Mouse (Mus musculus): ENCODE data around the gene Vps54.
A peak's percentile ranks its signal among the peaks of the same experiment; 100 is the strongest.
"Not testable (repeated sequence)": the region's sequence is repeated elsewhere in the genome, so short reads cannot be mapped to it uniquely, and the experiment has no call there.

Gene Vps54

GRCm38 (mm10) chr11:21247203-21247865, 8.3 kb downstream of the Vps54 start:
- no peak for DNase-seq

- DNase-seq, result no peak
Observed at GRCm38 (mm10) chr11:21247940-21248339, 8.9 kb downstream of the Vps54 start.

GRCm38 (mm10) chr11:21250366-21250765, 11.3 kb downstream of the Vps54 start:
- no peak for DNase-seq

GRCm38 (mm10) chr11:21258611-21259010, 19.5 kb downstream of the Vps54 start:
- not testable (repeated sequence) for DNase-seq

- no peak for DNase-seq
Observed at GRCm38 (mm10) chr11:21265423-21265822, 26.3 kb downstream of the Vps54 start.

GRCm38 (mm10) chr11:21276151-21276550, 37.1 kb downstream of the Vps54 start:
- no peak for DNase-seq

- DNase-seq, result no peak
Observed at GRCm38 (mm10) chr11:21286391-21286790, 47.3 kb downstream of the Vps54 start.

DNA sequence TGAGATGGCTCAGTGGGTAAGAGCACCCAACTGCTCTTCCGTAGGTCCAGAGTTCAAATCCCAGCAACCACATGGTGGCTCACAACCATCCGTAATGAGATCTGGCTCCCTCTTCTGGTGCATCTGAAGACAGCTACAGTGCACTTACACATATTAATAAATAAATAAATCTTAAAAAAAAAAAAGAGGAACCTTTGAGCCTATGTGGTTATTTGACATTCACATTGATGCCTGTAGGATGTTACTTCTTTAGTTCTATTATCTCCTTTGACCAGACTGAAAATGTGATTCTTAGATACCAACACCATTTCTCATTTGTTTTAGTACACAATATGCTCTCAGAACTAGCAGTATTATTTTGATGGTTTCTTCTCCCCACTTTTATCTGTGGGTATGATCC, 49.1 kb downstream of the Vps54 start:
- DNase-seq, result not testable (repeated sequence)

DNA sequence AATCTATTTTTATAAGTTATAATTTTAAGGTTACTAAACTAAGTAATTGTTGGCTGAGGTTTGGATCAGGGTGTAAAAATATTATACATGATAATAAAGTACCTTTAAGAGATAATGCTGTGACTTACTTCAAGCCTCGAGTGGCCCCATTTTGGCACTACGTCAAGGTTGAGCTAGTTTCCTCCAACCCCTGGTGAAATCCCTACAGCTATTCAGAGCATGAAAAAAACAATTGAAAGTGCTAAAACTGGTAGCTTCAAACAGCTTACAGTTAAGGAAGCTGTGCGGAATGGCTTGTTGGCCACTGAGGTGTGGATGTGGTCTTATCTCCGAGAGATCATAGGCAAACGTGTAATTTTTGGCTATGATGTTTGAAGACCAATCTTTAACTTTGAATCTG, 56.4 kb downstream of the Vps54 start:
- DNase-seq, result no peak

DNA sequence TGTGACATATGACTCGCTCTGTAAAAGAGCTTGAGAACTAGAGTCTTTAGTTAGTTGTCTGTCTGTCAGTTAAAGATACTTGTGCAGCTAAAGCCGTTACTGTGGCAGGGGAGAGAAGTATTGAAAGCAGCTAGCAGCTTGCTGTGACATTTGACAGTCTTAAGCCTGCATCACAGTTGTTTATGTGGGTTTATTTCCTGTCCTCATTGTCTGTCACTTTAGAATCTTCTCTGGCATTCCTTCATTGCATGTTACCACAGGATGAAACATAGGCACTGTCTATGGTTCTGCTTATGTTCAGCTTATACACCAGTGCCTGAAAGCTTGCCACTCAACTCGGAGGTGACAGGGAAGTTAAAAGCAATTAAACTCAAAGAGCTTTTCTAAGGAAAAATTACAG, 64.5 kb downstream of the Vps54 start:
- DNase-seq, result no peak

- no peak for DNase-seq
Observed at GRCm38 (mm10) chr11:21307078-21307668, 68.1 kb downstream of the Vps54 start.

DNA sequence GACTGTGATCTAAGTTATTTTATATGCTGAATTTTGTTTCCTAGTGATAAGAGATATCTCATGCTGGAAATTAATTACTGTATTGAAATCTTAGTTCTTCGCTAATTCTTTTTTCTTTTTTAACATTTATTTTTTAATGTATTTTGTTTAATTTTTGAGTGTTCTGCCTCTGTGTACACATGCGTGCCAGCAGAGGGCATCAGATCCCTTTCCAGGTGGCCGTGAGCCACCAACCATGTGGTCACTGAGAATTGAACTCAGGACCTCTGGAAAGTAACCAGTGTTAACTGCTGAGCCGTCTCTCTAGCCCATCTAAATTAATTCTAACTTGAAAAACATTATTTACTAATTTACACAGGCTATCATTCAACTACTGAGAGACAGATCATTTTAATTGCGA, 69.0 kb downstream of the Vps54 start:
- DNase-seq, result no peak

- no peak for DNase-seq
Observed at GRCm38 (mm10) chr11:21309516-21309915, 70.4 kb downstream of the Vps54 start.

DNA sequence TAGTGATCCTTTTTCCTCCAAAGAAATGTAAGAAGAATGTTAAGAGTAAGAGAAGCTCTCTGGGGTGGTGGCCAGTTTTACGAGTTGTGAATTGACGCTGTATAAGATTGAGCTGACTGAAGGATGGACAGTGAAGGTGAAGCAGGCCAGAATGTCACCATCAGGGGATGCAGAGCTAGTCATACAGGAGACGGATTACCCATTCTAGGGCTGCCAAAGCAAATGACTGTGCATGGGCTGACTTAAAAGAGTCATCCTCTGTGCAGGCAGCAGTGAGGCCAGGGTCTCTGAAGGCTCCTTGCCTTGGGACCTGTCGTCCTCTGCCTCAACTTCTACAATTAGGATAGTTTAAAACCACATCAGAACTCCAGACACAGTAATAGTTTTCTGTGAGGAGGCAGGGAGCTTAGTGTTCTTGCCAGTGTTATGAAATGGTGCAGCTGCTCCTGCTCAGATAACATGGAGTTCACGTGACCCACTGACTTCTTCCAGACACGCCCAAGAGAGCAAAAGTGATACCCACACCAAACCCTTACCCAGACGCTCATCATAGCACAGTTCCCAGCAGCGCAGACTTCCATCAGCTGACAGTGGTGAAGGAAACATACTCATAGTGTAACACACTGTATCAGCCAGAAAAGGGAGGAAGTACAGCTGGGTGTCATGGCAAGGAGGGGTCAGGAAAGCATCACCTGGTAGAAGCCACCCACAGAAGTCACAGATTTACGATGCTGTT, 75.0 kb downstream of the Vps54 start:
- DNase-seq, result no peak

DNA sequence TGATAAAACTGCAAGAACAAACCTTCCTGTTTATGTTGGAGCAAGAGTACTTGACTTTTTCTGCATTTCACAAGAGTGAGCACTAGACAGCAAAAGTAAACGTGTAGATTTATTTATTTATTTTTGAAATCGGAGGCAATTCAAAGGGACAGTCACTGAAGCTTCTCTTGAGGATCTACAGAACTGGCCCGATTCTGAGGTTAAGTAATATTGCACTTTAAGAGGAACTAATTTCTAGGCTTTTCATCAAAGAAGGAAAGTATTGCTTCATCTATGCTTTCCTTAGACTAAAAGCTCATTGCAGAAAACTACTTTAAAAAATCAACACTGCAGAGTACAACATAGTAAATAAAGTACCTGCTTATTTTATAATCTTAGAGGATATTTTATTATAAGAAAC, 82.5 kb downstream of the Vps54 start:
- DNase-seq, result no peak

GRCm38 (mm10) chr11:21322349-21322748, 83.3 kb downstream of the Vps54 start:
- no peak for DNase-seq

DNA sequence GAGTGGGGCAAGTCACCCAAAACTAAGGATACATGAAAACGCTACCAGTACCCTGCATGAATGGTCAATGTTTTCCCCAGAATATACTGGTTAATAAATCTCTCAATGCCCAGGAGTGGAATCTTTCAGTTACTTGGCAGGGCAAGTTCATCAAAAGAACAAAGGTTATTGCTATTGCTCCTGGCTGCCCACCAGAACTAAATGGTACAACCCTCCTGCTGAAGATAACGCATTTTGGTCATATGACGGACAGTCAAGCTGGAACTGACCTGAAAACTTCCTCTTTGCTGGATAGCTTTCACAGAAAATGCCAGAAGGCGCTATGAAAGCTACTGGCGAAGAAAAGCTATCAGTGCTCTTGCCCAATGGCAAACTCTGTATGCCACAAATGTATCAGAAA, 86.7 kb downstream of the Vps54 start:
- no peak for DNase-seq

- DNase-seq, result no peak
Observed at GRCm38 (mm10) chr11:21326770-21327169, 87.7 kb downstream of the Vps54 start.

DNA sequence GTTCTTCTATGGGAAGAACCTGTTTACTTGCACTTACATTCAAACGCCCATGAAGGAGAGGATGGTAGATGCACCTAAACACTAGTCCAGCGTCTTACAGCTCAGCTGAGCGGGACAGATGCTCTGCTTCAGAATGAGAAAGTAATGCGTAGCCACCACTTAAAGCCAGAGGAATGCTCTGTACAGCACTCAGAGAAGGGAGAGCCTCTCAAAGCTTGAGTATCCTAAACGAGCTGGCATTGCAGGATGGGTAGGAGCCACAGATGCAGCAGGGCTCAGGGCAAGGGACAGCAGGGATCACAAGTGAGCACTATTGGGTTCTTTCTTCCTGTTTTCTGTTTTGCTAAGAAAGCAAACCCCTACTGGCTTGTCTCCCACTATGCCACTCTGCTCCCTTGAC, 88.4 kb downstream of the Vps54 start:
- no peak for DNase-seq

GRCm38 (mm10) chr11:21328141-21328540, 89.1 kb downstream of the Vps54 start:
- no peak for DNase-seq

- no peak for DNase-seq
Observed at GRCm38 (mm10) chr11:21332639-21333295, 93.7 kb downstream of the Vps54 start.

- no peak for DNase-seq
Observed at GRCm38 (mm10) chr11:21337855-21338254, 98.8 kb downstream of the Vps54 start.

- DNase-seq, result peak; percentile 28
Observed at GRCm38 (mm10) chr11:21339088-21339487, 100.0 kb downstream of the Vps54 start.

DNA sequence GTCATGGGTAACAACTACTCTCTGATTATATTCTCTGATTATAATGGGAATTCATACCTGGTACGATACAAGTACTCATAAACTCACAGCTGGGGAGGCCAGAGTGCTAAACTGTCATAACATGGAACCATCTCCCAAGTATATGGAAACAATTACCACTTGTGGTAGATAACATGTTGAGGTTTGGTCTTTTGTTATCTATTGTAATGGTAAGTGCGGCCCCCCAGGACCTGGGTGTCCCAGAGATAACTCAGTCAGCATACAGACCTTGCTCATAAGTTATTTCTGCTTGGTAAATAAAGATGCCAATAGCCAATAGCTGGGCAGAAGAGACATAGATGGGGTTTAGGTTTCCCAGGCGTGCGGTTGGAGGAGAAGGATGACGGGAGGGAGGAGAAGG, 104.4 kb downstream of the Vps54 start:
- no peak for DNase-seq
